Mouse (Mus musculus) spleen, adult 18-20 months (tissue): ENCODE measurements around the gene Hrct1.

Source experiments
- DNase-seq, 2 experiments: peaks; one replicate each; pipeline ENCODE4 v3.0.0; 2022; ENCODE audit warnings: mixed read lengths in 2 of 2

Hrct1 gene

DNA sequence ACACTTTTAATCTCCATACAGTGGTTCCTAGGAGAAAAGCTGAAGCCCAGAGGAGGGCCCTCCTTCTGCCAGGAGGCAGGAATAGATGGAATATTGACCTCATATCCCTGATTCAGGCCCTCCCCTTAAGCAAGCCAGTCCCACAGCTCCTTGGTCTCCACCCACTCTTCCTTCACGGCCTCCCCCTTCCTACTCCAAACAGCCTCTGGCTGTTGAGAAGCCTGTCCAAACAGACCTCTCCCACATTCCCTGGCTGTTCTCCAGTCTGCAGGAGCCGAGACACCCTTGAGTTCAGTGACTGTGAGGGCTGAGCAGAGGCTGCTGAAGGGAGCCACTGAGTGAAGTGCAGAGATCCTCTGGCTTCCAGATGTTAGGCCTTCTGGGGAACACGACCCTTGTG lies at the start of gene Hrct1:
Gene Hrct1 (plus strand): TSS at position 194 of the 400 bp plus-strand sequence.
- no peak for DNase-seq

DNA sequence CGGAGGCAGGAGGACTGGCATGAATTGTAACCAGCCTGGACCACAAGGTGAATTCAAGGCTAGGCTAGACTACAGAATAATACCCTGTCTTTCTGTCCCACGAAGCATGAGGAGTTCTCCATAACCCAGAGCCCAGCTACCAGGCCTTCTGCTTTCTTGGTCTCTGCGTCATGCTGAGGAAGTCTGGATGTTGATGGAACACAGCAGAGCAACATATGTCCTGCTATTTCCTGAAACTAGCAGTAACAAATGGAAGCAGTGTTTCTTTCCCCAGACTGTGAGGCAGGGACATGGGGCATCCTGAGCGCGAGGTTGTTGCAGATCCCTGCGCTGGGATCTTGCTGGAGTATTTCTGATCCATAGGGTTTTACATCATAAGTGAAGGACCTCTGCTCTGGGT lies 48.4 kb upstream of the Hrct1 start:
- no peak for DNase-seq

DNA sequence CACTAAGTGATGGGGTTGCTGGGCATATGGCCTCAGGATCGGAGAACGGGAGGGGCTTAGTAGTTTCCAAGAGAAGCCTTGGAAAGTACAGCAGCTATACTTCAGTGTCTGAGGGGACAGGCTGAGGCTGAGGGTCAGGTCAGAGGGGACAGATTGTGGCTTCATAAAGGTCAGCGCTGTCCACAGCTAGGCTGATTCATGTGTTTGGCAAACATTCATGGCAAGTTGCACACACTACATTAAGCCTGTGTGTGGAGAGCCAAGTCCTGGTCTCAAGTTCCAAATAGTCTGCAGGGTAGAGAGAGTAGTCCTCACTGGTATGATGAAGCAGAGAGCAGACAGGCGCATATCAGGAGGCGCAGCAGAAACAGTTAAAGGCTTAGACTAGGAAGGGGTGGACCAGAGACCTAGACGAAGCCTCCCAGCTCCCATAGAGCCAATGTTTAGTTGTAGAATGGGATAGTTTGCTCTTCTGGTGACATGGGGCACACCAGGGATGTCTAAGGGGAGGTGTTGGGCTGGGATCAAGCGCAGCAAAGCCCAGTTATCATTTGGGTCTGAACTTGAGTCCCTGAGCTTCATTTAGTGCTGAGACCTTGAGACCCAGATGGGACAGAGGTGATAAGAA lies 47.5 kb upstream of the Hrct1 start:
- no peak for DNase-seq

DNA sequence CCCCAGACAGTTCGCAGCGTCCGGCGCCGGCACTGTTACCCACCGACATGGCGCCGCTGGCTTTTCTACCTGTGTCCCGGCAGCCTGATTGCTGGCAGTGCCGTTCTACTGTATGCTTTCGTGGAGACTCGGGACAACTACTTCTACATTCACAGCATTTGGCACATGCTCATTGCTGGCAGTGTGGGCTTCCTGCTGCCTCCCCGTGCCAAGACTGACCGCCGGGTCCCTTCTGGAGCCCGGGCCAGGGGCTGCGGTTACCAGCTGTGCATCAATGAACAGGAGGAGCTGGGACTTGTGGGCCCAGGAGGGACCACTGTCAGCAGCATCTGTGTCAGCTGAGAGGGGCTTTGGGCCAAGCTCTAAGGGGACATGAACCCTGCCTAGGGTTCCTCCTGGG lies 37.0 kb upstream of the Hrct1 start:
- DNase-seq, result no peak

DNA sequence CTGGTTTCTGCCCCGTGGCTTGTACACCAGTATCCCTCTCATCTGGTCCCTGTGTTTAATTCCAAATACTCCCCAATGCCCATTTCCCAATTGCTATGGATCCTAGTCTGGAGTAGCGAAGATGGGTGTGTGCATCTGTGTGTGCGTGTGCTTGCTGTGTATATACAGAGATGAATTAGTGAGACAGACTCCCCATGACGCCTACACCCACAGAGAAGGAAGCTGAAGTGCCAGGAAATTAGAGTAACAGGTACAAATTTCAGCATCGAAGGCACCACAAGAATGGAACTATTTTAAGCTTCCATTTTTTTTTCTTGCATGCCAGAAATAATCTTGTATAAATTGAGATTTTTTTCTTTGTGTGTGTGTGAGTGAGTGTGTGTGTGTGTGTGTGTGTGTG lies 36.0 kb upstream of the Hrct1 start:
- DNase-seq, result no peak

DNA sequence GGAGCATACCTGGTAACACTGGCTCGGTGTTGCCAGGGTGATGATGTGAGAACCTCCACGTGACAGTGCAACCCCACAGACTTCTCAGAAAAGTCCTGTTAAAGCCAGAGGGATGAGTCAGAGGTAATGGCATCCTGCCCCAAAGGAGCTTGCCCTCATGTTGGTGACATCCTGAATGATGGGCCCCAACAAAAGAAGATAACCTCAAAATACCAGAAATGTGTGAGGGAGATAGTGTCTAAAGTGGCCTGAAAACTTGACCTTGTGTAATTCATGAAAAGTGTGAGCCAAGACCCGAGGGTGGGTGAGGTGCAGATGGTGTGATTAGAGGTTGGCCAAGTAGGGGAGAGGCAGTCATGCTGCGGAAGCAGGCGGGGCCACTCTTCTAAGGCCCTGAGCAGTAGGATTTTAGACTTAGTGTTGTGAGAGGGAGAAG lies 33.2 kb upstream of the Hrct1 start:
- DNase-seq, result no peak

DNA sequence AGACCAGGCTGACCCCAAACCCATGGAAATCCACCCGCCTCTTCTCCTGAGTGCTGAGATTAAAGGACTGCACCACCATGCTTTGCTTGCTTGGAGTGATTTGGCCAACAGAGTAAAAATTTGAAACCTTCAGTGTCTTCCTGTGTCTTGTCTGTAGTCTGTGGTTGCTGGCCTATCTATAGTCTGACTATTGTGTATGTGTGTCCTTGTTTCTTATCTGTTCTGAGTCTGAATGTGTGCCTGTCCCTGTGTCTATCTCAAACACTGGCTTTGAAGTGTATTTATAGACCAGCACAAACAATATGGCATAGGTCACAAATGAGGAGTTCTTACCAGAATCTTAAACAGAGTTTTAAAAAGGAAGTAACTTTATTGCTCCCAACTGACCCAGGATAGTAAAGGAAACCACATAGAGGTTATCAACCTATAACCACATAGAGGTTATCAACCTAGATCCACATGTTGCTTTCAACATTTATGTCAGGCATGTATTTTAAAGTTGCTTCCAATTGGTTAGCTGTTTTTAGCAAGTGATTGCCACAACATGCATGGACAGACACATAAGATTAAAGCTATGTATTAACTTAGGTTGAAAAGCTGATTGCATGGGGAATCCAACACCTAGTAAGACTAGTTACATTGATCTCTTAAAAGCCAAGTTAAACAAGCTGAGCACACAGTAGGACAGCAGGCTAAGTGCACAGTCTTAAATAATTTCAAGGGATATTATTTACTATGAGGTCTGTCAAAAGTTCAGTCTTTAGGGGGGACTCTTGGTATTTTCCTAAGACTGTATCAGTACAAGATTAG lies 32.3 kb upstream of the Hrct1 start:
- no peak for DNase-seq

DNA sequence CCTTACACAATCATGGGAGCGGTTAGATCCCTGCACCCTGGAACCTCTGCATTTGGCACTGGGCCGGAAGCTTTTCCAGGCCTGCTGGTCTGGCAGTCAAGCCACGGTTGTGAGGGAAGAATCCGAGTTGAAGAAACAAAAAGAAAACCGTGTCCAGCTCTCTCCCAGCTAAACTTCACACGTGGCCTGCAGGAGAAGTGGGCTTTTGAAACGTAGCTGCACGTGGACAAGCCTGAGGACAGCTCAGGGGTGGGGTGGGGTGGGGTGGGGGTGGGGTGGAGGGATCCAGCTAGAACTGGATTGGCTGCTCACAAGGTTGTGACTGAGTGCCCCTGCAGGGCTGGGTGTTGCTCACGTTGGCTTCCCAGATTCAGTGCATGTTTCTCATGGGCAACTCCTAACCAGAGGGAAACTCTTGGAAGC lies 31.7 kb upstream of the Hrct1 start:
- DNase-seq, result no peak

DNA sequence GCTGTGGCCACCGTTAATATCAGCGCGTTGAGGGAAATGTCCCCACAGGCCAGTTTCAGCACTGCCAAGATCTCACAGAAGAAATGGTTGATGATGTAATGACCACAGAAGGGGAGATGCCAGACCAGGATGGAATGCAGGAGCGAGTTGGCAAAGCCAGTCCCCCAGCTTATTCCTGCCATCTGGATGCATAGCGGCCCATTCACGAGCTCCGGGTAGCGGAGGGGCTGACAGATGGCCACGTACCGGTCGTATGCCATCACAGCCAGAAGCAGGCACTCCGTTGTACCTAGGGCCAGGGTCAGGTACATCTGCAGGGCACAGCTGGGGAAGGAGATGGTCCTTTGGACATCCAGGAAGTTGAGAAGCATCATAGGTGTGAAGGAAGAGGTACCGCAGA lies 30.4 kb upstream of the Hrct1 start:
- no peak for DNase-seq

DNA sequence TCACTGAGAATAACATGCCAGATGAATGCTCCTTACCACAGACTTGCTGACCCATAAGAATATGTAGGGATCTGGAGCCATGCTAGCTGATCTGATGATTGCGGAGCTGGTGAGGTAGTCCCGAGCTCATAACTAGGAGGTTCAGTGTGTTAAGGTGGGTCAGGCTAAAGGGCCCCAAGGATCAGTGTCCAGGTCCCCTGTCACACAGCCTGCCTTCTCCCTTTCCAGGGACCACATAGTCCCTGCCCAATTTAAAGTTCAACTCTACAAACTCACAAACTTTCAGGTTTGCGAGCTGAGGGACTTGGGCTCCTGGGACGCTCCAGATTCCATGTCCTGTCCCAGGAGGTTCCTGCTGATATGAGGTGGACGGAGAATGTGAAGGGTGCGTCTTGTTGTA lies 26.3 kb upstream of the Hrct1 start, which contains the start of gene Olfr70:
Gene Olfr70 (minus strand): TSS at position 101 of the 400 bp plus-strand sequence.
- no peak for DNase-seq

DNA sequence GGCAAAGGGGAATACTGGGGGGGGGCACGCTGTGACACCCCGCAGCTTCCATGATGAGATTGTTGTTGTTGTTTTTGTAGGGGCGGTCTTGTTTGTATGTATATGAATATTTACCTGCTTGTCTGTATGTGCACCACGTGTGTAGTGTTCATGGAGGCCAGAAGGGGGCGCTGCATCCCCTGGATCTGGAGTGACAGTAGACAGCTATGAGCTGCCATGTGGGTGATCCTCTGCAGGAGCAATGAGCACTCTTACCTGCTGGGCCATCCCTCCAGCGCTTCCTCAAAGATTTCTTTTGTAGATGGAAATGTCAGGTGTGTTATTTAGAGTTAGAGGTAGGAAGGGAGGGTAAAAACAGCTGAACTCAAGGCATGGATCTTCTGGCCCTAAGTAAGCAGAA lies 23.5 kb upstream of the Hrct1 start:
- no peak for DNase-seq

DNA sequence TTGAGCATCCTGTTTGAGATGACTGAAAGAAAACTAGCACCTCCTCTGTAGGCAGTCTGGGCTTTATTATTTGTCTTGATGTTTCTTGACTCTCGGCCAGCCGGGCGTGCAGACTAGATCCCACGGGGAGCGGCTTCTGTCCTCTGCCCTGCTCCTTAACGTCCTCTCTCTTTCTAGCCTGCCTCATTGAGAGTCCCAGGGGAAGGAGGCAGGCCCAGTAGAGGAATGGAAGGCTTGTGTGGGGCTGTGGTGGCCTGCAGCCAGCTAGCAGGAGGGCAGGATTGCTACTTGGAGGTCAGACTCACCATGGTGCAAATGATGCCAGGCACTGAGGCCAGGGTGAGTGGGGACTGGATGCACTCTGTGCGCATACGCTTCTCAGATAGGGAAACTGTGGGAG lies 23.1 kb upstream of the Hrct1 start:
- DNase-seq, result no peak

DNA sequence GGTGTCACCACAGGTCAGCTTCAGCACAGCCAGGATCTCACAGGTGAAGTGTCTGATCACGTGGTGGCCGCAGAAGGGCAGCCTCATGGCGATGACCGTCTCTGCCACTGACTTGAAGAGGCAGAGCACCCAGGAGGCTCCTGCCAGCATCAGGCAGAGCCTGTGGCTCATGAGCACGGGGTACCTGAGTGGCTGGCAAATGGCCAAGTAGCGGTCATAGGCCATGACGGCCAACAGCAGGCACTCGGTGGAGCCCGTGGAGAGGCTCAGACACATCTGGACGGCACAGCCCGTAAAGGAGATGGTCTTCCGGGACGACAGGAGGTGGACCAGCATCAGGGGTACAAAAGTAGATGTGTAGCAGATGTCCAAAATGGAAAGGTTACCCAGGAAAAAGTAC lies 21.0 kb upstream of the Hrct1 start:
- no peak for DNase-seq

DNA sequence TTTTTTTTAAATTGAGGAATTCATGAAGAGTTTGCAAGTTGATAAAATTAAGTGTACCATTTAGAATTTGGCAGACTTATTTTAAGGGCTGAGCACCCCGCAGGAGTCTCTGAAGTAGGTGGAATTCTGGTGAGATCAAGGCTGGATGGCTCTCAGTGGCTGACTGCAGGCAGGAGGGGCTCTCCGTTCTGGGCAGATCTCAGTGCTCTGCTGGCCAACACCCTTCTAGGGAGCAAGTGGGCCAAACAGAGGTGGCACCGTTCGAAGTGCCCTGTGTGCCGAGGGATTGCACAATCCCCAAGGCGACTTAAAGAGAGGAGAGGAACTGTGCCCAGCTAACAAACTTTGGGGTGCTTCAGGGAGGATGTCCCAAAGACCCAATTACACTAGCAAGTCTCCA lies 17.1 kb upstream of the Hrct1 start, which contains the start of gene Olfr71:
Gene Olfr71 (minus strand): TSS at position 387 of the 400 bp plus-strand sequence.
- DNase-seq, result no peak

DNA sequence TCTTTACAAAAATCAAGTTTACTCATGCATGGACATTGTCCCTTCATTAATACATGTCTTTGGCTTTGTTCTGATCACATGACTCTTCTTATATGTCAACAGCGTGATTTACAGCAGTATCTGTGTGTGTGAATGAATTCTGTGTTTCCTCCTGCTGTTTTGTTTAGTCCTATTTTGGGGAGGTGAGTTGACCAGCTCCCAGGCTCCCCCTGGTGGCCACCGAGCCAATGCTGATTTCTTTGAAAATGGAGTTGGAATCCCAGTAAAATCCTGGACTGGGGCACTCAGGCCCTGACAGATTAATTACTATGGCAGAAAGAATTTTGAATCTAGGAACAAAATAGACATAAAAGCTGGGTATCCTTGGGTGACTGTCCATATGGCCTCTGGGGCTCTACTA lies 15.2 kb upstream of the Hrct1 start:
- DNase-seq, result peak; percentile 37 to 77

DNA sequence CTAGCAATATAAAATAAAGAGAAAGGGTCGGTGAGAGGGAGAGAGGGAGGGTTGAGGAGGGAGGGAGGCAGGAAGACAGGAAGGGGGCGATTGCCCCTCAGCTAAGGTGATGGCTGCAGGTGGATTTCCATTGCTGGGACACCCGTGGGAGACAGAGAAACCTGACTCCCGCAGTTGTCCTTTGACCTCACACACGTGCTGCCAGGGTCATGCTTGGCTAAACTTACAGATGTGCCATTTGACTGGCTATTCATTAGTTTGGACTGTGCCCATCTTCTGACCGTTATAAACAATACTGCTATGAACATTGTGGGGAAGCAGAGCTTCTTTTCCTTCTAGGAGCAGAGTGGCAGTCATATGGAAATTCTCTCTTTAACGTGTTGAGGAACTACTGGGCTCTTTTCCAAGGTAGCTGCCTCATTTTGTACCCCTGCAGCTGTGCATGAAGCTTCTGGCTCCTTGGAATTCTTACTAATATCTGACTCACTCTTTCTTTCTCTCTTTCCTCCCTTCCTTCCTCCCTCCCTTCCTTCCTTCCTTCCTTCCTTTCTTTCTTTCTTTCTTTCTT lies 13.3 kb upstream of the Hrct1 start:
- no peak for DNase-seq

DNA sequence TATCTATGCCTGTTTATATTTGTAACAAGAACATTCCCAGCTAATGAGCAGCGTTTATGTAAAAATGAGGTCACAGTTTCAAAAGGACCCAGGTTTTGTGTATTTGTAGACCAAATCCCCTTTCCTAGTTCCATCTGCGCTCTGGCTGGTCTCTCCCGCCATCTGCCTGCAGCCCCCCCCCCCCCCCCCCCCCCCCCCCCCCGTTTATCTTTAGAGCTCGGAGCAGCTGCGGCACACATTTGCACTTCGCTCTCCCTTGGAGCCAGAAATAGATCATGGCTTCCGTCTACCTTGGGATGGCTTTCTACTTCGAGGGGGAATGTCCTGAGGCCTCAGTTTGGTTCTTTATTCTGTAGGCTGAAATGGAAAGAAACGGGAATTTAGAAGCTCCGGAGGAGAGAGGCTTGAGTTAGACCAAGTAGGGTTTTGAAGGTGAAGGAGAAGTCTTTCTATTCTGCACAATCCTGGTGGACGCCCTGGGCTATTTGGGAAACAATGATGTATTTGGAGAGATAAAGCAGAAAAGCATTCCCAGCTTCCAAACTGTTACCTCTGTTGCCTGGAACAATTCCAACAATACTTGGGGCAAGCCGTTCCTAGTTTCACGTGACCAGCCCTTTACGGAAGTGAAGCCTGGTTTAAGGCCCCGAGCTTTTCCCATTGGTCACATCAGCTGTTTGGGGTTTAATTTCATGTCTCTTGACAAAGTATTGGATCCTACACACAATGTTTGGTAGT lies 6.3 kb upstream of the Hrct1 start:
- DNase-seq, result no peak

DNA sequence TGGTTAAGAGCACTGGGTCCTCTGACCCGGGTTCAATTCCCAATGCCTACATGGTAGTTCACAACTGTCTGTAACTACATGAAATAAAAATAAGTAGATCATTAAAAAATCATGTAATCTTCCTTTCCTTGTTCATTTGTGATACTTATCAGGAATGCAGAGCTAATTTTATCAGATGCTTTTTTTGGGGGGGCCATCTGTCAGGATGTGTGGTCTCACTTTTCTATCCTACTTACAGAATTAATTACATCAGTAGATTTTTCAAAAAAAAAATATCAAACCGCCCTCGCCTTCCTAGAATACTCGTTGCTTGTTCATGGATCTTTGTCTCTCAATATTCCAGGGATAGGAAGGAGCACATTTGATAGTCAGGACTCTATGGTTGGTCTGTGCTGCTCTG lies 4.8 kb upstream of the Hrct1 start:
- no peak for DNase-seq

DNA sequence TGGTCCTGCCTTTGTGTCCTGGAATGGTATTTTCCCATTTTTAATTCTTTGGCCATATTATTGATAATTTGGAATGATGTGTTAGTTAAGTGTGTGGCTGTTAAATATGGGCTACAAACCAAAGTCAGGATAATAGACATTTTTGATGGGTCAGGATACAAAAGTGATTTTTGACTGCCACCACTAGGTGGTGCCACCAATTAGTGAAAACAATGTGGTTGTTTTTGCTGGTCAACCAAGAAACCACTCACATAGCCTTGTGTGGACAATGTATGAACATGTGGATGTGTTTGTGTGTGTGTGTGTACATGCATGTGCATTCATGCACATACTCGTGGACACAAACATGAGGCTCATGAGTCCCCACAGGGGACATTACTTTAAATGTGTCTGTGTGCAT lies 2.2 kb upstream of the Hrct1 start:
- DNase-seq, result peak in 1 of 2 experiments; percentile 18

DNA sequence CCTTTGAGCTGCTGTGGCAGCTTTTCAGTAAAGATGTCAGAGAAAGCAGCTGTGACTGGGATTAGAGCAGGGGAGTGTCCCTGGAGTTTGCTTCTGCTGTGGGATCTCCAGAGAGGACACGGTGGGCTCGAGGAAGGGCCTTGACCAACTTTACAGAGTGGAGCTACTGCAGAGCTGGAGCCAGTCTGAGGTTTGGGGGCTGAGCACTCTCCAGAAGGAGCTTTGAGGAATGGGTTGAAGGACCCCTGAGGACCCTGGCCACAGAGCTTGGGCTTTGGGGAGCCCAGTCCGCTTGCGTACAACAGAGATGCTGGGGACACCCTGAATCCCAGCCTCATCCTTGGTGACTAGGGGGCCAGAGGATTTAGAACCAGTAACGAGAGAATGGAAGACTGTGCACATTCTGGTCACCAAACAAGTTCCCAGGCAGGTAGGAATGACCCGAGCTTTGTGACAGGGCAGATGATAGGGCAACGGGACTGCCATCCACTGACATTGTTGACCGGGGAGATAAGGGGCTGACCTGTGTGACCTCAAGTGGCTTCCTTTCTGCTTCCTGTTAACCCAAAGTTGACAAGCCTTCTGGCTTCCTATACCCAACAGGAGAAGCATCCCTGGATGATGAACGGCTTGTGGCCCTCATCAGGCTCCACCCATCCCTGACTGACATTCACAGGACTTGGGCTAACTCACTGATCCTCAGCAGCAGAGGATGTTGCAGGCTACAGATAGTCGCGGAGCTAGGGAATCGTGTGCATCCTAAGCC lies 577 bp upstream of the Hrct1 start:
- DNase-seq, result no peak

DNA sequence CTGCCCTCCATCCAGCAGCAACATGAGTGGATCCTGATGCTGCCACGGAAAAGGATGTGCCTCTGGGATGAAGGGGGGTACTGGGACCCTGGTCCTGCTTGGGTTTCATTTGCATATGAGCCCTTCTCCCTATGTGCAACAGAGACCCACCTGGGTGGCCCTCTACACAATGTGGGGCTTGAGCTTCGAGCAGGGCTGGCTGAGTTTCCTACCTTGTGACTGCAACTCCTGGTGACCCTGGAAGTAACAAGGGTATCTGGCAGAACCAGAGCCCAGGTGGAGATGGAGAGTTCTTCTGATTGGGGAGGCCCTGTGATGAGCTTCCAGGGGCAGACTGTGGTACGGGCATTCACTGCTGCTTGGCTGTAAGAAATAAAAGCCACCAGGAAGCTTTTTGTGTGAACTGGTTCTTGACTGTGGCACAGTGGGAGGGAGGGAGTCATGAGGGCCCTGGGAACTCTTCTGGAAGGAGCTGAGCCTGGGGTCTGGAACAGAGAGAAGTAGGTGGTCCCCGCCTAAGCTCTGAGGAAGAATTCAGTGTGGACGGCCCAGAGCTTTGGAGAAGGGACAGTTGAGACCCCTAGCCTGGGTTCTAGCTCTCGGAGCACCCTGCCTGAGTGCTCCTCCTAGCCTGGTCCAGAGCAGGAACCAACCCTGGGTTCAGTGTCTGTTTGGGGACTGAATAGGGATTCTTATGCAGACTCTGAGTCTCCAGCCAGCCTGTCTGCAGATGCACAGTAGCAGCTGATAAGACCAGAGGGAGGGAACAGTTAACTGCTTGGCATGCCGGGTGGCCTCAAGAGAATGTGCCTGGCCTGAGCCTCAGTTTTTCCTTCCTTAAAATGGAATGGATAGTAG lies 959 bp downstream of the Hrct1 start:
- no peak for DNase-seq

DNA sequence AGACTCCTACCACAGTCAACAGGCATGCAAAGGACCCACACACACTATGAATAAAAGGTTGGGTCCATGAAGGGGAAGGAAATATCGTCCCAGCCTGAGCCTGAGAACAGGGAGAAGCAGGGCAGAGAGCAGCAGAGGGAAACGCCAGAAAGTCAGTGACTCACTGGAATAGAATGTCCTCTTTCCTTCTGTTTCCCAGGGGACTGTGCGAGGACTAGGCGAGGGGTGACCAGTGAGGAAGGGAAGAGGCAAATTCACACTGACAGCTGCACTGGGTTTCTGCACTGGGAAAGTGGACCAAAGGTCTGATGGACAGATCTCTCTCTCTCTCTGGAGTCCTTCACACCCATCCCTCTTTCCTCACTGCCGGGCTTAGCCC lies 1.6 kb downstream of the Hrct1 start:
- DNase-seq, result no peak
